12 mouse cellular contexts compared by ENCODE assay signal in the genomic region with DNA sequence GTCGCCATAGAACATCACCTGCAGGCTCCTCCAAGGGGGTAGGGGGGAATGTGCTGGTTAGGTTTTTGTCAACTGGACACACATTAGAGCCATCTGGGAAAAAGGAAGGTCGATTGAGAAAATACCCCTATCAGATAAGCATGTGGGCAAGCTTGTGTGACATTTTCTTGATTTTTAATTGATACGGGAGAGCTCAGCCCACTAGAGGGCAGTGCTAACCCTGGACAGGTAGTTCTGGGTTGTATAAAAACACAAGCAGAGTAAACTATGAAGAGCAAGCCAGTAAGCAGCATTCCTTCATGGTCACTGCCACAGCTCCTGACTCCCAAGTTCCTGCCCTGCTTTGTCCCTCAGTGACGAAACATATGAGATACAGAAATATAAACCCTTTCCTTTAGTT.
A peak's percentile ranks its signal among the peaks of the same experiment; 100 is the strongest.
DNase-seq lines count a peak whose midpoint lies in the region; ATAC-seq and TF ChIP-seq lines count a peak whose summit lies in the region.
"Had no signal": no experiment of that assay in that cellular context is flagged by ENCODE, and none has a peak within 500 bp of the region (broad histone marks: within the 10 kb centered on the region; RNA-seq: fewer than 3 reads in every experiment).

No protein-coding gene starts in this region.

- dilution Hi-C loops in CH12.LX (cut with MboI; ENCODE audit: extremely low pct_ligation_motif_present, extremely low pct_unique_long_range_greater_than_20kb, low sequenced_read_pairs): no loop called here

- 78% methylated on average over 4 of the region's 4 CpGs for WGBS in forebrain, postnatal 0 days
- 75% methylated on average over 4 of the region's 4 CpGs for WGBS in forebrain, embryonic 10.5 days
- WGBS in liver, embryonic 14.5 days (ENCODE audit: insufficient replicate concordance): 47% methylated on average over 4 of the region's 4 CpGs
- 67% methylated on average over 4 of the region's 4 CpGs for WGBS in embryonic facial prominence, embryonic 11.5 days
- 77% methylated on average over 4 of the region's 4 CpGs for WGBS in cerebellum, adult 2 months

- TF ChIP-seq EP300 in liver, embryonic 14.5 days (IDR thresholded peaks at IDR 0.05; ENCODE audit: low read depth): no peak
- no peak for TF ChIP-seq EP300 in CH12.LX (IDR thresholded peaks at IDR 0.05; ENCODE audit: low read length)

- H3K36me3 ChIP-seq in forebrain, postnatal 0 days (ENCODE audit: insufficient read depth): no peaks in the 10 kb centered on the region
- no peaks in the 10 kb centered on the region for H3K36me3 ChIP-seq in forebrain, embryonic 10.5 days (replicated peaks)
- no peaks in the 10 kb centered on the region for H3K36me3 ChIP-seq in liver, embryonic 14.5 days (replicated peaks; ENCODE audit: control insufficient read depth, insufficient read depth, low read depth)
- no peaks in the 10 kb centered on the region for H3K36me3 ChIP-seq in CH12.LX (replicated peaks in 1 of 2; ENCODE audit: control insufficient read depth in 1 of 2, insufficient read depth in 1 of 2, low read length in 1 of 2)
- H3K36me3 ChIP-seq in embryonic facial prominence, embryonic 11.5 days (replicated peaks; ENCODE audit: control insufficient read depth, insufficient read depth, low read depth, low read length): no peaks in the 10 kb centered on the region
- H3K36me3 ChIP-seq: heart, embryonic 15.5 days had no signal

- H3K9ac ChIP-seq in forebrain, postnatal 0 days: no peak overlapping the region
- no peak overlapping the region for H3K9ac ChIP-seq in liver, embryonic 14.5 days (replicated peaks)
- H3K9ac ChIP-seq in CH12.LX (ENCODE audit: insufficient read depth, low read depth): no peak overlapping the region
- no peak overlapping the region for H3K9ac ChIP-seq in embryonic facial prominence, embryonic 11.5 days (replicated peaks; ENCODE audit: low read length)
- H3K9ac ChIP-seq: heart, embryonic 15.5 days had no signal

- TF ChIP-seq CTCF in forebrain, postnatal 0 days (IDR thresholded peaks at IDR 0.05; ENCODE audit: low read depth): 0 out of 2 replicates have a peak, but pooled peaks have one; percentile 8
- peak; percentile 21; the same call in 1 of the 2 replicates for TF ChIP-seq CTCF in liver, embryonic 14.5 days (IDR thresholded peaks at IDR 0.05; ENCODE audit: low read depth)
- peak; percentile 25 to 62; a peak in 3 of 4 replicates for TF ChIP-seq CTCF in CH12.LX (conservative IDR thresholded peaks at IDR 0.05 in 1 of 2, IDR thresholded peaks at IDR 0.05 in 1 of 2; ENCODE audit: low read depth in 2 of 2, low read length in 2 of 2)
- TF ChIP-seq CTCF in cerebellum, adult 2 months (IDR thresholded peaks at IDR 0.05; ENCODE audit: borderline replicate concordance, insufficient read depth, low read depth, low read length): no peak

- in situ Hi-C loops in CH12.LX (cut with MboI; ENCODE audit: low pct_ligation_motif_present, low pct_unique_long_range_greater_than_20kb, low sequenced_read_pairs): no loop called here

- no peak for ATAC-seq in forebrain, postnatal 0 days
- no peak for ATAC-seq in liver, embryonic 14.5 days (ENCODE audit: insufficient read depth)
- no peak for ATAC-seq in embryonic facial prominence, embryonic 11.5 days (replicated peaks; ENCODE audit: insufficient number of reproducible peaks, low FRiP score, low TSS enrichment, low read depth)

- TF ChIP-seq POLR2A in CH12.LX (IDR thresholded peaks at IDR 0.05; ENCODE audit: low read depth, low read length): no peak
- TF ChIP-seq POLR2A in cerebellum, adult 2 months (IDR thresholded peaks at IDR 0.05; ENCODE audit: borderline replicate concordance, insufficient read depth, low read length): no peak

- no peak for DNase-seq in forebrain, postnatal 0 days
- no peak for DNase-seq in forebrain, embryonic 10.5 days (ENCODE audit: extremely low spot score, low spot score)
- DNase-seq in liver, embryonic 14.5 days (ENCODE audit: low read depth in 3 of 3, low spot score in 3 of 3): no peak
- no peak for DNase-seq in liver
- DNase-seq in CH12.LX (ENCODE audit: extremely low read depth): peak; percentile 15
- DNase-seq in embryonic facial prominence, embryonic 11.5 days (ENCODE audit: low spot score): peak; percentile 40
- DNase-seq in adrenal gland, postnatal 4 days (ENCODE audit: low spot score in 2 of 2): no peak
- DNase-seq in cerebellum, adult 2 months: no peak
- DNase-seq: adrenal gland, postnatal 10 days; cerebellum, adult 8-10 months had no signal

- no peak overlapping the region for H3K4me3 ChIP-seq in forebrain, postnatal 0 days (ENCODE audit: low read depth, low read length)
- no peak overlapping the region for H3K4me3 ChIP-seq in forebrain, embryonic 10.5 days
- H3K4me3 ChIP-seq in liver, embryonic 14.5 days (ENCODE audit: insufficient read depth in 1 of 2, low read depth in 2 of 2, low read length in 2 of 2): no peak overlapping the region
- no peak overlapping the region for H3K4me3 ChIP-seq in CH12.LX (replicated peaks in 1 of 3; ENCODE audit: low read depth in 2 of 3, low read length in 2 of 3, poor library complexity in 1 of 3)
- H3K4me3 ChIP-seq in embryonic facial prominence, embryonic 11.5 days (ENCODE audit: low read depth, low read length): no peak overlapping the region
- no peak overlapping the region for H3K4me3 ChIP-seq in cerebellum, adult 2 months (replicated peaks; ENCODE audit: insufficient read depth, low read depth, low read length)
- H3K4me3 ChIP-seq: erythroblast, embryonic 14.5 days; heart, embryonic 15.5 days had no signal

- no peaks in the 10 kb centered on the region for H3K9me3 ChIP-seq in forebrain, postnatal 0 days (ENCODE audit: low read length)
- no peaks in the 10 kb centered on the region for H3K9me3 ChIP-seq in forebrain, embryonic 10.5 days
- no peaks in the 10 kb centered on the region for H3K9me3 ChIP-seq in liver, embryonic 14.5 days (ENCODE audit: control insufficient read depth, low read length)
- no peaks in the 10 kb centered on the region for H3K9me3 ChIP-seq in CH12.LX (replicated peaks; ENCODE audit: low read length)
- H3K9me3 ChIP-seq in embryonic facial prominence, embryonic 11.5 days (replicated peaks; ENCODE audit: control insufficient read depth, low read length): no peaks in the 10 kb centered on the region
- H3K9me3 ChIP-seq: heart, embryonic 15.5 days had no signal

- no peaks in the 10 kb centered on the region for H3K4me1 ChIP-seq in forebrain, postnatal 0 days (ENCODE audit: insufficient read depth)
- no peaks in the 10 kb centered on the region for H3K4me1 ChIP-seq in forebrain, embryonic 10.5 days
- H3K4me1 ChIP-seq in liver, embryonic 14.5 days (replicated peaks; ENCODE audit: control insufficient read depth in 2 of 2, insufficient read depth in 2 of 2, low read length in 1 of 2): no peaks in the 10 kb centered on the region
- no peaks in the 10 kb centered on the region for H3K4me1 ChIP-seq in CH12.LX (ENCODE audit: control insufficient read depth in 1 of 2, insufficient read depth in 2 of 2)
- H3K4me1 ChIP-seq in embryonic facial prominence, embryonic 11.5 days (ENCODE audit: control insufficient read depth, insufficient read depth, low read length): no peaks in the 10 kb centered on the region
- H3K4me1 ChIP-seq in cerebellum, adult 2 months (ENCODE audit: control insufficient read depth, insufficient read depth, low read length): no peaks in the 10 kb centered on the region

- no peak overlapping the region for H3K27ac ChIP-seq in forebrain, postnatal 0 days (ENCODE audit: low read depth, low read length)
- H3K27ac ChIP-seq in forebrain, embryonic 10.5 days: no peak overlapping the region
- H3K27ac ChIP-seq in liver, embryonic 14.5 days: no peak overlapping the region
- H3K27ac ChIP-seq in CH12.LX (ENCODE audit: insufficient read depth, low read depth): no peak overlapping the region
- no peak overlapping the region for H3K27ac ChIP-seq in embryonic facial prominence, embryonic 11.5 days (replicated peaks; ENCODE audit: low read depth, low read length)
- H3K27ac ChIP-seq in cerebellum, adult 2 months (ENCODE audit: insufficient read depth, low read length): no peak overlapping the region
- H3K27ac ChIP-seq: heart, embryonic 15.5 days had no signal

- peak; percentile 49 for TF ChIP-seq RAD21 in CH12.LX (IDR thresholded peaks at IDR 0.05; ENCODE audit: low read depth, low read length)

- no peaks in the 10 kb centered on the region for H3K27me3 ChIP-seq in forebrain, postnatal 0 days (ENCODE audit: insufficient read depth, low read length)
- no peaks in the 10 kb centered on the region for H3K27me3 ChIP-seq in forebrain, embryonic 10.5 days (ENCODE audit: poor library complexity, severe bottlenecking)
- no peaks in the 10 kb centered on the region for H3K27me3 ChIP-seq in liver, embryonic 14.5 days (ENCODE audit: control insufficient read depth, insufficient read depth, low read length)
- no peaks in the 10 kb centered on the region for H3K27me3 ChIP-seq in CH12.LX (replicated peaks)
- H3K27me3 ChIP-seq in embryonic facial prominence, embryonic 11.5 days (ENCODE audit: control insufficient read depth, insufficient read depth, low read length): no peaks in the 10 kb centered on the region
- no peaks in the 10 kb centered on the region for H3K27me3 ChIP-seq in cerebellum, adult 2 months (ENCODE audit: control insufficient read depth, insufficient read depth, low read length)
- H3K27me3 ChIP-seq: heart, embryonic 15.5 days had no signal

- no peak overlapping the region for H3K4me2 ChIP-seq in forebrain, postnatal 0 days (ENCODE audit: low read depth)
- no peak overlapping the region for H3K4me2 ChIP-seq in liver, embryonic 14.5 days (ENCODE audit: low read depth)
- H3K4me2 ChIP-seq in CH12.LX (ENCODE audit: insufficient read depth, low read depth, poor library complexity, severe bottlenecking): no peak overlapping the region
- H3K4me2 ChIP-seq in embryonic facial prominence, embryonic 11.5 days (ENCODE audit: low read depth, low read length): no peak overlapping the region
- H3K4me2 ChIP-seq: heart, embryonic 15.5 days had no signal

- H3K79me2 ChIP-seq in CH12.LX (replicated peaks; ENCODE audit: control insufficient read depth, extremely low read depth, insufficient read depth, poor library complexity, severe bottlenecking): no peaks in the 10 kb centered on the region

TF ChIP-seq in CH12.LX, 34 proteins besides CTCF, POLR2A, EP300 and RAD21:
- no peak for TF ChIP-seq MAZ (IDR thresholded peaks at IDR 0.05; ENCODE audit: low read depth, low read length)
- peak; percentile 34; the same call in 1 of the 2 replicates for TF ChIP-seq SMC3 (IDR thresholded peaks at IDR 0.05; ENCODE audit: low read depth, low read length)
- no peak for TF ChIP-seq SIN3A (IDR thresholded peaks at IDR 0.05; ENCODE audit: low read length)

Comparison
In these comparisons a context has a peak if more than half of its experiments do, and no peak if none do; other contexts are left out.
1. DNase-seq: peak in CH12.LX (single experiment) and embryonic facial prominence, embryonic 11.5 days (single experiment); none in forebrain, postnatal 0 days (single experiment), forebrain, embryonic 10.5 days (single experiment), liver, embryonic 14.5 days (0 of 3), liver (single experiment), adrenal gland, postnatal 4 days (0 of 2) and cerebellum, adult 2 months (0 of 2).